Comparison of ENCODE assay signal across 8 mouse cellular contexts in the genomic region with DNA sequence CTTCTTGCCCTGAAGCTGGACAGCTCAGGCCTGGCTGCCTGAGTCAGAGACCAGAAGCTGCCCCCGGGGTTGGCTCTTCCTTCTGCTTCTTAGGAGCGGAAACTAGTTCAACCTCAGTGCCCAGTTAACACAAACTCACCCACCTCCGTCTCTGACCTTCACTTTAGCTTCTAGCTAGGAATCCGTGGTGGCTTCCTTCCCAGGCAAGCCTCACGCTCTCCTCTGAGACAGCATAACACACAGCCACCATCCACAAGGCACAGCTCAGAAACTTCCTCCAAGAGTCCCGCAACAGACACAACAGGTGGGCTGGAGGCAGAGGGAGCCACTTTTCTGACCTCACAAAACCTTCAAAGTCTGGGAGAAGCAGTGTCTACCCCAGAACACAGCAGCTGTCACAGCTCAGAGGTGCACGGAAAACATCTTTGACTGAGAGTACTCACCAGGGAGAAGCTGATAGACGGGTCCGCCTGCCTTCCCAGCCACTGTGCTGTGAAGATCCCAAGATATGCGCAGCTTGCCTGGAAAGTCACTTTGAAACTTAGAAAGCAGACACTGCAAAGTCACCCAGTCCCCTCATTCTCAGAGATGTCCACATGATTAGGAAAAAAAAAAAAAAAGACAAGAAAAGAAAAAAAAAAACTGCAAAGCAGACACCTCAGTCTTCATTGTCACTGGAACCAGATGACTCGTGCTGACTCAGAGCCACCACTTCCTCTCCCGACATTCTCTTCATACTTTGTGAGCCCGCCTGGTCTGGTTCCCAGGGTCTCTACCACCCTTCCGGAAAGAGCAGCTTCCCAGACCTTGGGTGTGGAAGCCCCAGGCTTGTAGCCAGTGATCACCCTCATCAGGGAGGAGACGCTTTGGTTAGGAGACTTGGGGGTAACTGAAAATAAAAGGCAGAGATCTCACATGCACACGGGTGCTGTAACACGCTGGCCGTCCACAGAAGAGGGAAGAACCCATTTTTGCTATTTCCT.
DNase-seq lines count a peak whose midpoint lies in the region; ATAC-seq and TF ChIP-seq lines count a peak whose summit lies in the region.

No protein-coding gene starts in this region.

- H3K4me2 ChIP-seq in hindbrain, embryonic 15.5 days: no peak overlapping the region
- peak overlapping the region; percentile 48 for H3K4me2 ChIP-seq in liver, embryonic 12.5 days
- peak overlapping the region; percentile 0; the same call in 1 of the 2 replicates for H3K4me2 ChIP-seq in neural tube, embryonic 13.5 days

- peak overlapping the region; percentile 85 for H3K4me3 ChIP-seq in C2C12 (ENCODE audit: insufficient read depth, poor library complexity, severe bottlenecking)
- H3K4me3 ChIP-seq in gastrocnemius, adult 2 months: peak overlapping the region; percentile 71
- peak overlapping the region; percentile 6; the same call in 1 of the 2 replicates for H3K4me3 ChIP-seq in hindbrain, embryonic 15.5 days
- H3K4me3 ChIP-seq in liver, embryonic 12.5 days: peak overlapping the region; percentile 33
- 0 out of 2 replicates have a peak overlapping the region, but pooled peaks have one; percentile 8 for H3K4me3 ChIP-seq in neural tube, embryonic 13.5 days

- intact Hi-C loops in gastrocnemius, adult 2 months (cut with DNase I): loop anchor here (5.0 kb wide), 1 partner anchor 43 kb away; no protein-coding TSS in a partner anchor

- peaks cover 51% of the 10 kb centered on the region for H3K79me2 ChIP-seq in C2C12 (ENCODE audit: control insufficient read depth, insufficient read depth)

- no peak overlapping the region for H3K9ac ChIP-seq in hindbrain, embryonic 15.5 days
- 0 out of 2 replicates have a peak overlapping the region, but pooled peaks have one; percentile 17 for H3K9ac ChIP-seq in liver, embryonic 12.5 days
- H3K9ac ChIP-seq in neural tube, embryonic 13.5 days: no peak overlapping the region

- WGBS in hindbrain, embryonic 15.5 days: 62% methylated on average over 18 of the region's 18 CpGs
- WGBS in liver, embryonic 12.5 days (ENCODE audit: insufficient replicate concordance): 13% methylated on average over 18 of the region's 18 CpGs
- 67% methylated on average over 18 of the region's 18 CpGs for WGBS in neural tube, embryonic 13.5 days

- 0 out of 2 replicates have a peak, but pooled peaks cover 5% of the 10 kb centered on the region for H3K4me1 ChIP-seq in hindbrain, embryonic 15.5 days (replicated peaks)
- H3K4me1 ChIP-seq in liver, embryonic 12.5 days: peaks cover 42% of the 10 kb centered on the region
- H3K4me1 ChIP-seq in neural tube, embryonic 13.5 days (replicated peaks): peaks cover 2% of the 10 kb centered on the region; the same call in 1 of the 2 replicates

- H3ac ChIP-seq in C2C12 (ENCODE audit: control insufficient read depth, insufficient read length, low read depth): peak overlapping the region; percentile 93

- peaks cover 50% of the 10 kb centered on the region for H3K79me3 ChIP-seq in C2C12 (ENCODE audit: low read depth)

- TF ChIP-seq CTCF in C2C12 (IDR thresholded peaks at IDR 0.05; ENCODE audit: control insufficient read depth, insufficient read depth, insufficient read length): no peak
- no peak for TF ChIP-seq CTCF in gastrocnemius, adult 2 months (IDR thresholded peaks at IDR 0.05)

- no peak for ATAC-seq in hindbrain, embryonic 15.5 days (ENCODE audit: low FRiP score, low read depth)
- no peak for ATAC-seq in liver, embryonic 12.5 days
- no peak for ATAC-seq in neural tube, embryonic 13.5 days (ENCODE audit: low read depth)

- DNase-seq in R1 (ENCODE audit: low read depth, low spot score): peak; percentile 66
- DNase-seq in gastrocnemius, adult 2 months: peak; percentile 82
- DNase-seq in left cerebral cortex, adult 11 months (ENCODE audit: low spot score): no peak
- no peak for DNase-seq in frontal cortex, postnatal 25 days (ENCODE audit: low spot score in 2 of 2)

- no peaks in the 10 kb centered on the region for H3K9me3 ChIP-seq in hindbrain, embryonic 15.5 days
- H3K9me3 ChIP-seq in liver, embryonic 12.5 days (replicated peaks): no peaks in the 10 kb centered on the region
- H3K9me3 ChIP-seq in neural tube, embryonic 13.5 days: no peaks in the 10 kb centered on the region

- peak overlapping the region; percentile 84 for H3K27ac ChIP-seq in gastrocnemius, adult 2 months
- peak overlapping the region; percentile 26; the same call in 1 of the 2 replicates for H3K27ac ChIP-seq in hindbrain, embryonic 15.5 days (replicated peaks)
- peak overlapping the region; percentile 60 for H3K27ac ChIP-seq in liver, embryonic 12.5 days
- H3K27ac ChIP-seq in neural tube, embryonic 13.5 days (replicated peaks): peak overlapping the region; percentile 42; the same call in 1 of the 2 replicates

- H3K36me3 ChIP-seq in C2C12 (ENCODE audit: control insufficient read depth, insufficient read depth): peaks cover 16% of the 10 kb centered on the region
- H3K36me3 ChIP-seq in hindbrain, embryonic 15.5 days: no peaks in the 10 kb centered on the region
- no peaks in the 10 kb centered on the region for H3K36me3 ChIP-seq in liver, embryonic 12.5 days
- no peaks in the 10 kb centered on the region for H3K36me3 ChIP-seq in neural tube, embryonic 13.5 days

- H3K27me3 ChIP-seq in C2C12 (ENCODE audit: control insufficient read depth, insufficient read depth, insufficient read length): no peaks in the 10 kb centered on the region
- no peaks in the 10 kb centered on the region for H3K27me3 ChIP-seq in hindbrain, embryonic 15.5 days
- peaks cover 19% of the 10 kb centered on the region; the same call in 1 of the 2 replicates for H3K27me3 ChIP-seq in liver, embryonic 12.5 days (replicated peaks)
- no peaks in the 10 kb centered on the region for H3K27me3 ChIP-seq in neural tube, embryonic 13.5 days

TF ChIP-seq in C2C12, 6 proteins besides CTCF, POLR2A, EP300 and RAD21:
- TF ChIP-seq MYOD1 (IDR thresholded peaks at IDR 0.05; ENCODE audit: control insufficient read depth, insufficient read length, low read depth) (peak; percentile 36), FOSL1 (IDR thresholded peaks at IDR 0.05; ENCODE audit: insufficient read depth, low read length, poor library complexity, severe bottlenecking) (peak; percentile 81), USF1 (IDR thresholded peaks at IDR 0.05; ENCODE audit: low read depth) (no peak), MYOG (IDR thresholded peaks at IDR 0.05; ENCODE audit: control insufficient read depth, extremely low read depth, insufficient read length) (no peak)

Comparison
In these comparisons a context has a peak if more than half of its experiments do, and no peak if none do; other contexts are left out.
1. H3K4me3 ChIP-seq: peak in every context shown above with its lines; median percentile 85 in C2C12; 71 in gastrocnemius, adult 2 months; 33 in liver, embryonic 12.5 days; 8 in neural tube, embryonic 13.5 days; 6 in hindbrain, embryonic 15.5 days.
2. DNase-seq: peak in R1 (single experiment) and gastrocnemius, adult 2 months (single experiment); none in left cerebral cortex, adult 11 months (single experiment) and frontal cortex, postnatal 25 days (0 of 2).
3. H3K27ac ChIP-seq: peak in every context shown above with its lines; median percentile 84 in gastrocnemius, adult 2 months; 60 in liver, embryonic 12.5 days; 42 in neural tube, embryonic 13.5 days; 26 in hindbrain, embryonic 15.5 days.